ENCODE assay signal across 16 mouse cellular contexts in the genomic region with DNA sequence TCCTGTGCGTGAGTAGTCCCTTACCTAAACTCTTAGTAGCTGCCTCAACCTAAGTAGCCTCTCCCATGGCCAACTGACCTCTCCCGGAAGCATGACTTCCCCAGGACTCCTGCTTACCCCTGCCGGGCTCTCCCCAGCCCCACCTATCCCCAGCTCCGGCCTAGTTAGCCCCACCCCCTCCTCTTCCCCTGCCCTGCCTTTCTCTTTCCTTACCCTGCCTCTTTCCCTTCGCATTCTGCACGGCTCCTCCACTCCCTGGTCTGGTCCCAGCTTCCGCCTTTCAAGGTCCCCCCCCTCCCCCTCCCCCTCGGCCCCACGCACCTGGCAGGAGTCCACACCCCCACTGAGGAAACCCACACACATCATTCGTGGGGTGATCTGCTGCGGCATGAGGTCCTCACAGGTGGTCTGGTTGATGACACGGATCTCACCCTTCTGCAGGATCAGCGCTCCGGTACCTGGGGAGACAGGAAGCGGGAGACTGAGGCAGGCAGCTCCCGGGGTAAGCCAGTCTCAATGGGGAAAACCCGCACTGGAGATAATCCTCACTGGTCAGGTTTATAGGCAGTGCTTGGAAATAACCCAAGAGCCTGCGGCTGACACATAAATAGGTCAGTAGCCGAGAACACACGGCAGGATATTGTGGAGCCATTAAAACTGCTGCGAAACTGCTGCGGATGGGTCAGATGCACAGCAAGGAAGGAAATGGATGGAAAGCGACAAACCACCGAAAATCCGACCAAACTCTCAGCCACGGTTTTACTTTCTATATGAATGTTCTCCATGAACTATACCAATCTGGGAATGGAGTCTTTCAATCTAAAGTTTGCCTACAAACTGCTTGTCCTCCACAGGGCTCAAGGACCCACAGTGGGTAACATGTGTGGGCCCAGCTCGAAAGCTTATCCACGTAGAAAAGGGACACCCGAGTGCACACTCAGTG. TPM values are rescaled to one million over a fixed set of nuclear protein-coding genes. Genes with fewer than 3 reads are reported as not detected.
DNase-seq lines count a peak whose midpoint lies in the region; ATAC-seq lines count a peak whose summit lies in the region.
"Had no signal": no experiment of that assay in that cellular context is flagged by ENCODE, and none has a peak within 500 bp of the region (broad histone marks: within the 10 kb centered on the region; RNA-seq: fewer than 3 reads in every experiment).

No protein-coding gene starts in this region.

- DNase-seq in forebrain, embryonic 10.5 days (ENCODE audit: extremely low spot score, low spot score): peak; percentile 12
- DNase-seq in spleen, postnatal 4 days (ENCODE audit: low spot score in 2 of 2): peak; percentile 11 to 54
- no peak for DNase-seq in spleen, adult 12 weeks (ENCODE audit: low spot score)
- peak; percentile 79 for DNase-seq in ZHBTc4 (ENCODE audit: low read depth, low spot score)
- peak; percentile 7 for DNase-seq in embryonic facial prominence, embryonic 10.5 days (ENCODE audit: low spot score)
- no peak for DNase-seq in gastrocnemius, postnatal 36 days
- DNase-seq: B cell, adult 2 months; layer of hippocampus, adult 9-11 months; liver, embryonic 13.5 days; lung, postnatal 10 days; thymus, postnatal 25 days had no signal

- ATAC-seq in forebrain, embryonic 12.5 days (ENCODE audit: low FRiP score): no peak
- ATAC-seq in granulocyte monocyte progenitor cell, adult 5-6 weeks (replicated peaks; ENCODE audit: poor library complexity, severe bottlenecking): no peak
- ATAC-seq: forebrain, embryonic 16.5 days had no signal

- intact Hi-C loops in gastrocnemius, postnatal 36 days (cut with DNase I): no loop called here

- H3K4me2 ChIP-seq in forebrain, embryonic 12.5 days: no peak overlapping the region
- H3K4me2 ChIP-seq: liver, embryonic 13.5 days had no signal

- WGBS in forebrain, embryonic 10.5 days: 79% methylated on average over 29 of the region's 29 CpGs
- 84% methylated on average over 29 of the region's 29 CpGs for WGBS in forebrain, embryonic 12.5 days
- 78% methylated on average over 29 of the region's 29 CpGs for WGBS in embryonic facial prominence, embryonic 10.5 days

- H3K9ac ChIP-seq in forebrain, embryonic 12.5 days: no peak overlapping the region
- H3K9ac ChIP-seq: liver, embryonic 13.5 days had no signal

- H3K4me1 ChIP-seq in forebrain, embryonic 10.5 days: peaks cover 4% of the 10 kb centered on the region
- H3K4me1 ChIP-seq in forebrain, embryonic 12.5 days: peaks cover 3% of the 10 kb centered on the region; the same call in 1 of the 2 replicates
- peaks cover 8% of the 10 kb centered on the region for H3K4me1 ChIP-seq in embryonic facial prominence, embryonic 10.5 days
- H3K4me1 ChIP-seq: liver, embryonic 13.5 days; midbrain, embryonic 10.5 days had no signal

- no peaks in the 10 kb centered on the region for H3K9me3 ChIP-seq in forebrain, embryonic 10.5 days
- no peaks in the 10 kb centered on the region for H3K9me3 ChIP-seq in forebrain, embryonic 12.5 days
- H3K9me3 ChIP-seq in embryonic facial prominence, embryonic 10.5 days: no peaks in the 10 kb centered on the region
- H3K9me3 ChIP-seq: liver, embryonic 13.5 days; midbrain, embryonic 10.5 days had no signal

- H3K36me3 ChIP-seq in forebrain, embryonic 10.5 days (replicated peaks): no peaks in the 10 kb centered on the region
- no peaks in the 10 kb centered on the region for H3K36me3 ChIP-seq in forebrain, embryonic 12.5 days (replicated peaks)
- H3K36me3 ChIP-seq in embryonic facial prominence, embryonic 10.5 days (replicated peaks): no peaks in the 10 kb centered on the region
- H3K36me3 ChIP-seq: liver, embryonic 13.5 days; midbrain, embryonic 10.5 days had no signal

- H3K27me3 ChIP-seq in forebrain, embryonic 10.5 days (ENCODE audit: poor library complexity, severe bottlenecking): peaks cover 10% of the 10 kb centered on the region
- peaks cover 4% of the 10 kb centered on the region; the same call in 1 of the 2 replicates for H3K27me3 ChIP-seq in forebrain, embryonic 12.5 days
- peaks cover 17% of the 10 kb centered on the region for H3K27me3 ChIP-seq in embryonic facial prominence, embryonic 10.5 days (replicated peaks; ENCODE audit: low read depth, poor library complexity, severe bottlenecking)
- H3K27me3 ChIP-seq: liver, embryonic 13.5 days had no signal

- H3K27ac ChIP-seq in forebrain, embryonic 10.5 days: no peak overlapping the region
- no peak overlapping the region for H3K27ac ChIP-seq in forebrain, embryonic 12.5 days
- no peak overlapping the region for H3K27ac ChIP-seq in embryonic facial prominence, embryonic 10.5 days (replicated peaks)
- H3K27ac ChIP-seq: liver, embryonic 13.5 days; midbrain, embryonic 10.5 days had no signal

- no peak overlapping the region for H3K4me3 ChIP-seq in forebrain, embryonic 10.5 days
- H3K4me3 ChIP-seq in forebrain, embryonic 12.5 days (replicated peaks): no peak overlapping the region
- no peak overlapping the region for H3K4me3 ChIP-seq in embryonic facial prominence, embryonic 10.5 days
- H3K4me3 ChIP-seq: liver, embryonic 13.5 days; midbrain, embryonic 10.5 days had no signal

RNA-seq across cellular contexts. Expression of a gene that starts 41.3 kb away (rescaled TPM):
- polyA plus RNA-seq in forebrain, embryonic 10.5 days (2016; fragmentation: Nextera tagmentation; extraction: Ambion mirVana): 4.3 and 6.2 TPM in 2 replicates
- polyA plus RNA-seq in forebrain, embryonic 12.5 days (2016; fragmentation: Nextera tagmentation; extraction: Ambion mirVana): 2.1 and 2.5 TPM in 2 replicates
- 15.8 and 17.2 TPM in 2 replicates for polyA plus RNA-seq in embryonic facial prominence, embryonic 10.5 days (2016; fragmentation: Nextera tagmentation; extraction: Ambion mirVana)
- not detected for total RNA-seq in gastrocnemius, postnatal 36 days (2021)
- total RNA-seq in granulocyte monocyte progenitor cell, adult 5-6 weeks (2014; fragmentation: Nextera tagmentation): 6.2 and 7.1 TPM in 2 replicates
- 7.7 and 16.5 TPM in 2 replicates for total RNA-seq in granulocyte monocyte progenitor cell, adult 5-6 weeks (2017)
- total RNA-seq: gastrocnemius, adult 8-10 months had no signal

RNA-seq across cellular contexts. Expression of a gene that starts 59.9 kb away (rescaled TPM):
- polyA plus RNA-seq in forebrain, embryonic 10.5 days (2016; fragmentation: Nextera tagmentation; extraction: Ambion mirVana): 4.1 and 4.4 TPM in 2 replicates
- 6.0 and 6.1 TPM in 2 replicates for polyA plus RNA-seq in forebrain, embryonic 12.5 days (2016; fragmentation: Nextera tagmentation; extraction: Ambion mirVana)
- polyA plus RNA-seq in embryonic facial prominence, embryonic 10.5 days (2016; fragmentation: Nextera tagmentation; extraction: Ambion mirVana): 4.5 and 5.0 TPM in 2 replicates
- 10 to 100 TPM; 55.5 to 61.7 TPM for total RNA-seq in gastrocnemius, postnatal 36 days (2021)
- total RNA-seq in granulocyte monocyte progenitor cell, adult 5-6 weeks (2014; fragmentation: Nextera tagmentation): 35.6 and 40.1 TPM in 2 replicates
- total RNA-seq in granulocyte monocyte progenitor cell, adult 5-6 weeks (2017): 29.5 and 32.4 TPM in 2 replicates

Comparison
In these comparisons a context has a peak if more than half of its experiments do, and no peak if none do; other contexts are left out.
1. DNase-seq: peak in forebrain, embryonic 10.5 days (single experiment), spleen, postnatal 4 days (2 of 2), ZHBTc4 (single experiment) and embryonic facial prominence, embryonic 10.5 days (single experiment); none in spleen, adult 12 weeks (single experiment) and gastrocnemius, postnatal 36 days (0 of 2).